Mouse (Mus musculus): ENCODE measurements around the gene Id3. TPM values are rescaled to one million over a fixed set of nuclear protein-coding genes. Genes with fewer than 3 reads are reported as not detected.

The Id3 gene
- polyA plus RNA-seq, 1 experiment from 2014 or later: 288 TPM

Other genes starting within 250 kb of the Id3 start
- 0.29 and 0.36 TPM in 2 replicates for gene Cnr2, start 248.1 kb upstream of the Id3 start, polyA plus RNA-seq (2015; fragmentation: Nextera tagmentation; extraction: Ambion mirVana)
- gene Fuca1, start 222.8 kb upstream of the Id3 start, polyA plus RNA-seq (2015; fragmentation: Nextera tagmentation; extraction: Ambion mirVana): 46.0 and 47.9 TPM in 2 replicates
- gene Hmgcl, start 197.0 kb upstream of the Id3 start, polyA plus RNA-seq (2015; fragmentation: Nextera tagmentation; extraction: Ambion mirVana): 73.0 and 81.6 TPM in 2 replicates
- 23.6 and 28.7 TPM in 2 replicates for gene Gale, start 179.8 kb upstream of the Id3 start, polyA plus RNA-seq (2015; fragmentation: Nextera tagmentation; extraction: Ambion mirVana)
- gene Lypla2, start 170.9 kb upstream of the Id3 start, polyA plus RNA-seq (2015; fragmentation: Nextera tagmentation; extraction: Ambion mirVana): 65.5 and 75.4 TPM in 2 replicates
- gene Pithd1, start 156.2 kb upstream of the Id3 start, polyA plus RNA-seq (2015; fragmentation: Nextera tagmentation; extraction: Ambion mirVana): 39.2 and 42.0 TPM in 2 replicates
- 28.5 and 29.4 TPM in 2 replicates for gene Eloa, start 121.7 kb upstream of the Id3 start, polyA plus RNA-seq (2015; fragmentation: Nextera tagmentation; extraction: Ambion mirVana)
- gene Rpl11, start 90.1 kb upstream of the Id3 start, polyA plus RNA-seq (2015; fragmentation: Nextera tagmentation; extraction: Ambion mirVana): 270 and 324 TPM in 2 replicates
- 6.2 and 6.6 TPM in 2 replicates for gene E2f2, start 28.9 kb downstream of the Id3 start, polyA plus RNA-seq (2015; fragmentation: Nextera tagmentation; extraction: Ambion mirVana)
- 2.6 and 3.4 TPM in 2 replicates for gene Asap3, start 62.9 kb downstream of the Id3 start, polyA plus RNA-seq (2015; fragmentation: Nextera tagmentation; extraction: Ambion mirVana)
- 58.8 and 62.7 TPM in 2 replicates for gene Tcea3, start 104.2 kb downstream of the Id3 start, polyA plus RNA-seq (2015; fragmentation: Nextera tagmentation; extraction: Ambion mirVana)
- 18.3 and 19.7 TPM in 2 replicates for gene Zfp46, start 141.2 kb downstream of the Id3 start, polyA plus RNA-seq (2015; fragmentation: Nextera tagmentation; extraction: Ambion mirVana)
- gene Hnrnpr, start 167.4 kb downstream of the Id3 start, polyA plus RNA-seq (2015; fragmentation: Nextera tagmentation; extraction: Ambion mirVana): 109 and 116 TPM in 2 replicates

Measured in heart, embryonic 13.5 days (tissue).